Mouse (Mus musculus) limb, embryonic 14.5 days (tissue): ENCODE measurements around the gene Sfi1. TPM values are rescaled to one million over a fixed set of nuclear protein-coding genes. Genes with fewer than 3 reads are reported as not detected.
"Not testable (repeated sequence)": the region's sequence is repeated elsewhere in the genome, so short reads cannot be mapped to it uniquely, and the experiment has no call there.

Source experiments
- ATAC-seq: fragments of 200-750 bp; cut with Nextera tagmentation; 2 replicates; pipeline ENCODE4 v1.8.0; 2017; ENCODE audit warnings: low read depth, moderate number of reproducible peaks, moderate TSS enrichment; ENCODE audit not compliant: low FRiP score
- DNase-seq: peaks from one replicate; pipeline ENCODE4 v3.0.0-alpha.2; 2015; ENCODE audit warnings: low spot score
- H3K27ac ChIP-seq: fragments of 300-500 bp; sonication (generic); replicated peaks from 2 replicates; pipeline ENCODE4 v1.5.1; 2014; ENCODE audit warnings: low read depth, mild to moderate bottlenecking, low read length, moderate library complexity, mixed read lengths
- H3K27me3 ChIP-seq: fragments of 300-500 bp; sonication (generic); 2 replicates; pipeline ENCODE4 v1.6.1; 2014; ENCODE audit warnings: low read length, mixed read lengths; ENCODE audit not compliant: control insufficient read depth, insufficient read depth
- H3K36me3 ChIP-seq: fragments of 300-500 bp; sonication (generic); 2 replicates; pipeline ENCODE4 v1.6.1; 2014; ENCODE audit warnings: mild to moderate bottlenecking, low read length, moderate library complexity, mixed read lengths; ENCODE audit not compliant: control insufficient read depth, insufficient read depth
- H3K4me1 ChIP-seq: fragments of 300-500 bp; sonication (generic); 2 replicates; pipeline ENCODE4 v1.6.1; 2014; ENCODE audit warnings: antibody characterized with exemption, low read length, mixed read lengths; ENCODE audit not compliant: control insufficient read depth, insufficient read depth
- H3K4me2 ChIP-seq: fragments of 300-500 bp; sonication (generic); replicated peaks from 2 replicates; pipeline ENCODE4 v1.6.1; 2014; ENCODE audit warnings: low read depth, mild to moderate bottlenecking, low read length, moderate library complexity; ENCODE audit not compliant: severe bottlenecking
- H3K4me3 ChIP-seq: fragments of 300-500 bp; sonication (generic); replicated peaks from 2 replicates; pipeline ENCODE4 v1.5.1; 2014; ENCODE audit warnings: low read length
- H3K9ac ChIP-seq: fragments of 300-500 bp; sonication (generic); 2 replicates; pipeline ENCODE4 v1.6.1; 2014; ENCODE audit warnings: mild to moderate bottlenecking, low read depth, low read length, moderate library complexity; ENCODE audit not compliant: severe bottlenecking
- H3K9me3 ChIP-seq: fragments of 300-500 bp; sonication (generic); 2 replicates; pipeline ENCODE4 v1.6.1; 2016; ENCODE audit warnings: low read length; ENCODE audit not compliant: control insufficient read depth
- POLR2A ChIP-seq: fragments of 200-500 bp; IDR thresholded peaks from 2 replicates; pipeline ENCODE4 v1.8.0; 2012; ENCODE audit warnings: inconsistent platforms, mild to moderate bottlenecking, moderate library complexity, borderline replicate concordance; ENCODE audit not compliant: insufficient read depth, insufficient read length; ENCODE audit errors: extremely low read depth
- WGBS: fragments of 180-500 bp; shearing (Covaris S2); extraction: QIAGEN DNeasy Blood & Tissue Kit; methylation state at CpG from one replicate; pipeline ENCODE4 v1.1.7; 2014; 5-methylcytosine and 5-hydroxymethylcytosine counted together
- polyA plus RNA-seq, 2 experiments: library from polyadenylated mRNA; depleted of rRNA in 1 of 2; stranded (reverse) in 1 of 2; unstranded in 1 of 2; fragments of >200 nt; fragmentation: Nextera tagmentation in 1 of 2; extraction: Ambion mirVana in 1 of 2; gene quantifications; 2 replicates each; pipeline versions ENCODE4 v1.2.1 to v1.2.3; 2012 to 2014

The Sfi1 gene
- polyA plus RNA-seq, 2 experiments = 10.1 to 34.6 TPM

GRCm38 (mm10) chr11:3114403-3114802, 78.9 kb downstream of the Sfi1 start:
- DNase-seq (no peak), ATAC-seq (no peak)
- Histone ChIP-seq H3K4me3 (no peak overlapping the region), H3K4me2 (no peak overlapping the region), H3K36me3 (no peaks in the 10 kb centered on the region), H3K27me3 (no peaks in the 10 kb centered on the region), H3K9ac (no peak overlapping the region), H3K4me1 (no peaks in the 10 kb centered on the region), H3K27ac (no peak overlapping the region), H3K9me3 (no peaks in the 10 kb centered on the region)
- 67% methylated on average over 3 of the region's 3 CpGs for WGBS
- TF ChIP-seq POLR2A = no peak

DNA sequence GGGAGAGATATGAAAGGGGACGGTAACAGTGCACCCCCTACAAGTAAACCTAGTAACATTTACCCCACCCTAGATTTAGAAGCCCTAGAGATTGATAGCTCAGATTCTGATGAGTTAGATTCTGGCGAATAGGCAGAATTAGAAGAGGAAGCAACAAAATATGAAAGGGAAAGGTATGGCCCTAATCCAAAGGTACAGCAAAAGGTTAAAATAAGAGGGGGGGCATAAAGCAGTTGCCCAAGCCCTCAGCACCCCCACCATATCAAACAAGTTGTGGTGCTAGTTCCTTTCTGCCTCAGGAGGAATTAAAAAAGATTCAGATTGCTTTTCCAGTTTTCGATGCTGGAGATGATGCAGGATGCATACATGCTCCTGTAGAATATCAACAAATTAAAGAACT, 87.1 kb downstream of the Sfi1 start:
- Histone ChIP-seq H3K4me2 (no peak overlapping the region), H3K4me1 (no peaks in the 10 kb centered on the region), H3K9ac (no peak overlapping the region), H3K27ac (no peak overlapping the region), H3K9me3 (peaks cover 47% of the 10 kb centered on the region), H3K27me3 (no peaks in the 10 kb centered on the region), H3K36me3 (no peaks in the 10 kb centered on the region), H3K4me3 (no peak overlapping the region)
- WGBS = 85% methylated on average over 3 of the region's 3 CpGs
- ATAC-seq = no peak
- no peak for DNase-seq
- no peak for TF ChIP-seq POLR2A

DNA sequence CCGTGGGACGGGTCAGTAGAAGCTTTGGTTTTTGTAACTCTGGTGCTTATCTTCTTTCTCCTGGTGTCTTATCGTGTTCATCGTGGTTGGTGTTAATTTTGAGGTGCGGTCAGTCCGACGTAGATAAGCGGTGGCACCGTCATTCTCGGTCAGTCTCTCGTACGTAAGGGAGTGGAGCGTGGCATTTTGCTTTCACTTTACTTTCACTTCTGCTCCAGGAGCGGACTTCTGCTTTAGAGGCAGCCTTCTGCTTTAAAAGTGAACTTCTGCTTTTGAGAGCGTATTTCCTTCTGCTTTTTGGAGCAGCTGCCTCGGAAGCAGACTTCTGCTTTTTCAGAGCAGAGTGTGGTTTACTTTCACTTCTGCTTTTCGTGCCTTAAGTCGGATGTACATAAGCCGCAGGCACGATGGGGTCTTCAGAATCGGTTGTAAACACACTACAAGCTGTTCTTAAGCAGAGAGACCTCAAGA, 88.0 kb downstream of the Sfi1 start:
- no peaks in the 10 kb centered on the region for H3K27me3 ChIP-seq
- H3K36me3 ChIP-seq = no peaks in the 10 kb centered on the region
- H3K27ac ChIP-seq = no peak overlapping the region
- WGBS = 91% methylated on average over 21 of the region's 21 CpGs
- H3K4me3 ChIP-seq = no peak overlapping the region
- no peak overlapping the region for H3K9ac ChIP-seq
- no peaks in the 10 kb centered on the region for H3K4me1 ChIP-seq
- no peak overlapping the region for H3K4me2 ChIP-seq
- peaks cover 53% of the 10 kb centered on the region for H3K9me3 ChIP-seq
- no peak for ATAC-seq
- no peak for TF ChIP-seq POLR2A
- no peak for DNase-seq

- H3K4me2 ChIP-seq, ATAC-seq, H3K36me3 ChIP-seq, H3K4me3 ChIP-seq, DNase-seq, H3K27ac ChIP-seq, H3K4me1 ChIP-seq, H3K27me3 ChIP-seq, H3K9ac ChIP-seq: not testable (repeated sequence)
- WGBS = 86% methylated on average over 20 of the region's 20 CpGs
- H3K9me3 ChIP-seq = peaks cover 57% of the 10 kb centered on the region
These were observed 88.6 kb downstream of the Sfi1 start for GRCm38 (mm10) chr11:3104501-3105260.

- Histone ChIP-seq H3K4me1 (no peaks in the 10 kb centered on the region), H3K27me3 (no peaks in the 10 kb centered on the region), H3K9me3 (peaks cover 57% of the 10 kb centered on the region), H3K4me3 (no peak overlapping the region), H3K36me3 (no peaks in the 10 kb centered on the region), H3K4me2 (no peak overlapping the region), H3K27ac (no peak overlapping the region), H3K9ac (no peak overlapping the region)
- no peak for TF ChIP-seq POLR2A
- ATAC-seq (no peak), DNase-seq (no peak)
- 76% methylated on average over 7 of the region's 7 CpGs for WGBS
These were observed 89.6 kb downstream of the Sfi1 start for GRCm38 (mm10) chr11:3103619-3104164.

GRCm38 (mm10) chr11:3102626-3103025, 90.6 kb downstream of the Sfi1 start:
- H3K4me3 ChIP-seq, H3K27ac ChIP-seq, DNase-seq, H3K9ac ChIP-seq, H3K4me2 ChIP-seq, ATAC-seq, H3K27me3 ChIP-seq, H3K4me1 ChIP-seq, H3K36me3 ChIP-seq: not testable (repeated sequence)
- H3K9me3 ChIP-seq = peaks cover 52% of the 10 kb centered on the region
- WGBS = 82% methylated on average over 7 of the region's 7 CpGs
